Mouse (Mus musculus) testis, adult 2 months (tissue): ENCODE results near the gene Elmod2. TPM values are rescaled to one million over a fixed set of nuclear protein-coding genes. Genes with fewer than 3 reads are reported as not detected.
"Not testable (repeated sequence)": the region's sequence is repeated elsewhere in the genome, so short reads cannot be mapped to it uniquely, and the experiment has no call there.

Experiments used
- H3K27ac ChIP-seq: fragments of 200-500 bp; 2 replicates; pipeline ENCODE4 v1.5.1; 2012; ENCODE audit warnings: low read depth, low read length; ENCODE audit not compliant: control insufficient read depth, insufficient read depth
- H3K27me3 ChIP-seq: fragments of 200-500 bp; 2 replicates; pipeline ENCODE4 v1.6.1; 2012; ENCODE audit warnings: mild to moderate bottlenecking, low read length, moderate library complexity; ENCODE audit not compliant: control insufficient read depth, insufficient read depth
- H3K36me3 ChIP-seq: fragments of 200-500 bp; 2 replicates; pipeline ENCODE4 v1.6.1; 2012; ENCODE audit warnings: mild to moderate bottlenecking, low read length; ENCODE audit not compliant: control insufficient read depth, insufficient read depth
- H3K4me1 ChIP-seq: fragments of 200-500 bp; 2 replicates; pipeline ENCODE4 v1.6.1; 2012; ENCODE audit warnings: low read length; ENCODE audit not compliant: control insufficient read depth, insufficient read depth
- H3K4me3 ChIP-seq: fragments of 200-500 bp; 2 replicates; pipeline ENCODE4 v1.5.1; 2012; ENCODE audit warnings: low read depth, mild to moderate bottlenecking, low read length, moderate library complexity, mixed read lengths; ENCODE audit not compliant: control insufficient read depth
- CTCF ChIP-seq: fragments of 200-500 bp; IDR thresholded peaks from 2 replicates; pipeline ENCODE4 v1.5.1; 2012; ENCODE audit warnings: low read depth, mild to moderate bottlenecking, inconsistent platforms, low read length, moderate library complexity; ENCODE audit not compliant: control insufficient read depth, insufficient read depth, insufficient replicate concordance
- POLR2A ChIP-seq: fragments of 200-500 bp; IDR thresholded peaks from 2 replicates; pipeline ENCODE4 v1.6.1; 2012; ENCODE audit warnings: low read depth, mild to moderate bottlenecking, inconsistent platforms, low read length, moderate library complexity; ENCODE audit not compliant: control insufficient read depth
- polyA plus RNA-seq: library from polyadenylated mRNA; depleted of rRNA; stranded (reverse); fragments of >200 nt; gene quantifications from 2 replicates; pipeline ENCODE4 v1.2.3, GENCODE M21; 2012

The Elmod2 gene
- polyA plus RNA-seq, 1 experiment: 3.1 TPM

DNA sequence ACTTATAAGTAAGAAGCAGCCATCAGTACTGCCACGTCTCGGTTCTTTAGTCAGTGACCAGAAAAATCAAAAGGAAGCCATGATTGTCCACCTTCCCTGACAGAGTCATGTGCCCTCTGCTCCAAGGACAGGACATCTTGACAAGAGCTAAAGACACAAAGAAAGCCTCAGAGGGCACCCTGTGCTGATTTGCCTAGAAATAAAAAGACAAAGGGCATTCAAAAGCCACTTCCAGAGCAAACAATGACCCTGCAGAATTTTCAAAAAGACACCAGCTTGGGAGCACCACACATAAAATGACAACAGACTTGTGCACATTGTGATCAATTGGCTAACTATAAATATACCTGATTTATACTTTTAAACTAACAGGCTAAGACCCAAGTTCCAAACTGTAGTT is 16.6 kb downstream of the Elmod2 start:
- H3K4me3 ChIP-seq: no peak overlapping the region
- H3K27me3 ChIP-seq: no peaks in the 10 kb centered on the region
- peak overlapping the region; percentile 42; the same call in 1 of the 2 replicates for H3K27ac ChIP-seq
- H3K36me3 ChIP-seq: no peaks in the 10 kb centered on the region; the same call in 1 of the 2 replicates
- no peaks in the 10 kb centered on the region for H3K4me1 ChIP-seq
- TF ChIP-seq CTCF: no peak

DNA sequence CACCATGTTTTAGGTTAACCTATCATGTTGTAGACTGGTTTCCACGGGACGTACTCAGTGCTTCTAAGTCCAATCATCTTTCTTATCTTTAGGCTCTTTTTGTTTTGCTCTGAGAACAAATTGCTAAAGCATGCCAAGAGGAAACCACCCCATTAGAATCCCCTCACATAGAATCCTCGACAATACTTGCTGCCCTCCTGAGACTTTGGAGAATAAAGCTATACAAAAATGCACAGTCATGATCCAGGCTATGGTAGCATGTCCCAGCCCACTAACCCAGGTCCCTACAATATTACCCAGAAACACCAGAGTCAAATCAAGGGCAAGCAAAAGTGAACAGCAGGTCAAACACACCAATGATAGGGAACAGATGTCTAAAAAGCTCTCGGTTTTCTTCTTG is 17.2 kb downstream of the Elmod2 start:
- H3K27me3 ChIP-seq, H3K36me3 ChIP-seq: not testable (repeated sequence)
- H3K27ac ChIP-seq: peak overlapping the region; percentile 8; the same call in 1 of the 2 replicates

DNA sequence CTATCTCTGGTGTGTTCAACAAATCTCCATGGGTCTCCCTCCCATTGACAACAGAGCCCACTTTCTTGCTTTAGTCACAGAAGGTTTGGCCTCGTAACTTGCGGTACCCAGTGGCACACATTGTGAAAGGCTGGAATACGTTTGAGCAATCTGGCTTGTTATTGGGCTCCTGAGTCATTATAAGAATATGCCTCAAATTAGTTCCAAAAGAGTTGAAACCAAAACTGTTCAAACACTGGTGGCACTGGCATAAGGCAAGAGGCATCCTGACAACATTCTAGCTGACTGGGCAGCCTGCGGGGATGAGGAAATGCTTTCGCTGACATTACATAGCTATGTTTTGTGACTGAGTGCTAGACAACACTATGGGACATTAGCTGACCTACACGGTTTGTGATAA is 22.4 kb downstream of the Elmod2 start:
- TF ChIP-seq CTCF: no peak
- no peak for TF ChIP-seq POLR2A
- H3K36me3 ChIP-seq: no peaks in the 10 kb centered on the region; the same call in 1 of the 2 replicates
- no peaks in the 10 kb centered on the region for H3K27me3 ChIP-seq
- no peaks in the 10 kb centered on the region for H3K4me1 ChIP-seq
- no peak overlapping the region for H3K4me3 ChIP-seq
- no peak overlapping the region for H3K27ac ChIP-seq

More for the DNA sequence above, 17.2 kb downstream of the Elmod2 start:
- H3K4me1 ChIP-seq, H3K4me3 ChIP-seq: not testable (repeated sequence)

DNA sequence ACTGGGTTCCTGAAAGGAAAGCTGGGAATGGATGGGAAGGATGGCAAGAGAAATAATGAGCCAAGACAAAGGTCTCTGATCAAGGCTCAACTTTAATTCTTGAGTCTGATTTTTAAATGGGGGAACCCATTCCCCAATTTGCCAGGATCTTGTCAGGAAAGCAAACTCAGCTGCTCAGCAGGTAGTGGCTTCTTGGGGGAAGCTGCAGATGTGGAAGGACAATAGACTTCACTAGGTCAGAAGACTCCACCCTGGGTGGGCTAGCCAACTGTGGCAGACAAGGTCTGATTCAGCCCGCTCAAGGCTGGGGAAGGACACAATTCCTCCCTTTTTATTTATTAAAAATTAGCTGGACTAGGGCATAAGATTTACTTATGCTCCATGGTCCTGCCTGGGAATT is 27.3 kb downstream of the Elmod2 start:
- H3K27ac ChIP-seq: no peak overlapping the region
- H3K36me3 ChIP-seq: no peaks in the 10 kb centered on the region
- TF ChIP-seq CTCF: no peak
- no peak for TF ChIP-seq POLR2A
- no peaks in the 10 kb centered on the region for H3K4me1 ChIP-seq
- peak overlapping the region; percentile 45 for H3K4me3 ChIP-seq
- H3K27me3 ChIP-seq: no peaks in the 10 kb centered on the region

DNA sequence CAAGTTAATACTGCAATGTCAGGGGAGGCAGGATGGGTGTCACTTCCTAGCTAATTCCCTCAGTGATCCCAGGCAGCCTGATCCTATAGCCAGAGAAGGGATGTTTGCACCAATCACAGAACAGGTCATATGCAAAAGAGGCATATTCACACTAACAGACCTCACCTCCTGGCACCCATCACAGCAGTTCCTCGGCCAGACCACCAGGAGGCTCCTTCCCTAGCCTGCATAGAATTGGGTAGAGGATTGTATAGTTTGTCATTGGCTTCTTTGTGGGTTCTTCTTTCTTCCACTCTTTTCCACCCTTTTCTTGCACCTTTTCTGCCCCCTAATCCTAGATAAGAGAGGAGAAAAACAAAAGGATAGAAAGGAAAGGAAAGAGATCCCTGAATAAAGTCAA is 32.2 kb downstream of the Elmod2 start:
- H3K4me1 ChIP-seq: no peaks in the 10 kb centered on the region
- H3K27me3 ChIP-seq: no peaks in the 10 kb centered on the region
- H3K4me3 ChIP-seq: no peak overlapping the region
- H3K27ac ChIP-seq: no peak overlapping the region
- no peaks in the 10 kb centered on the region for H3K36me3 ChIP-seq
- TF ChIP-seq CTCF (peak; percentile 37; the same call in 1 of the 2 replicates), POLR2A (no peak)

DNA sequence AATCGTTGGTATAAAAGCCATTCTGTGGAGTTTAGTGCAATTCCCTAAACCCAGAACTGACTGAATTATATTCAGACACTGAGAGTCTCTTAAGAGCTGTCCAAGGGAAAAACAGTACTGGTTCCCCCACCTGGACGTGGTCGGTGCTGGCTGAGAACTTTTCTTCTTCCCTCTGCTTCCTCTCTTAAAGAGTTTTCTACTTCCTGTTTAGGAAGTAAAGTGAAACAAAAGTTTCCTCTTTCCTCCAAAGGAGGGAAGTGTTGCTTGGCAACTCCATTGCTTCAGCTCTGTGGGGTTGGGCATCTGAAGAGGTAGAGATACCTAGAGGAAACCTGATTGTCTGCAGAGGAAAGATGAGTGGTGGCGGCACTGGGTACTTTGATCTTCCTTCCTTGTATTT is 34.9 kb downstream of the Elmod2 start:
- H3K4me3 ChIP-seq: no peak overlapping the region
- H3K36me3 ChIP-seq: no peaks in the 10 kb centered on the region
- TF ChIP-seq POLR2A (no peak), CTCF (no peak)
- no peak overlapping the region for H3K27ac ChIP-seq
- H3K27me3 ChIP-seq: no peaks in the 10 kb centered on the region
- H3K4me1 ChIP-seq: no peaks in the 10 kb centered on the region

DNA sequence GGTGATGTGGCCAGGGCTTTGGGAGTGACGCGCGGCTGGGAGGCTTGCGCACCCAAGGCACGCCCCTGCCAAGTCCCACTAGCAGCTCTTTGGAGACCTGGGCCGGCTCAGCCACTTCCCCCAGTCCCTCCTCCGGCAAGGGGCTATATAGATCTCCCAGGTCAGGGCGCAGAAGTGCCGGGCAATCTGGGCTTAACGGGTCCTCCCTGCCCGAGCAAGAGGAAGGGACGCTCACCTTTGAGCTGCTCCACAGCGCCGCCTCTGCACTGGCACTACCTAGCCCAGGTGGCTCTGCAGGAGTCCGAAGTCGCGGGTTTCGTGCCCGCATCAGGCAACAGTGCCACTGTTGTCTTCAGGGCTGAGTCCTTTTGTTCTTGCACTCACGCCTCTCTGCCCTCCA is 42.1 kb downstream of the Elmod2 start, which contains the start of gene Ucp1:
Gene Ucp1 (plus strand): TSS at position 177 of the 400 bp plus-strand sequence.
- Histone ChIP-seq H3K36me3 (no peaks in the 10 kb centered on the region), H3K4me1 (peaks cover 3% of the 10 kb centered on the region; the same call in 1 of the 2 replicates), H3K4me3 (peak within 1 kb of the TSS; percentile 6; the same call in 1 of the 2 replicates), H3K27ac (no peak within 1 kb of the TSS), H3K27me3 (no peaks in the 10 kb centered on the region)
- TF ChIP-seq CTCF (no peak), POLR2A (no peak)

DNA sequence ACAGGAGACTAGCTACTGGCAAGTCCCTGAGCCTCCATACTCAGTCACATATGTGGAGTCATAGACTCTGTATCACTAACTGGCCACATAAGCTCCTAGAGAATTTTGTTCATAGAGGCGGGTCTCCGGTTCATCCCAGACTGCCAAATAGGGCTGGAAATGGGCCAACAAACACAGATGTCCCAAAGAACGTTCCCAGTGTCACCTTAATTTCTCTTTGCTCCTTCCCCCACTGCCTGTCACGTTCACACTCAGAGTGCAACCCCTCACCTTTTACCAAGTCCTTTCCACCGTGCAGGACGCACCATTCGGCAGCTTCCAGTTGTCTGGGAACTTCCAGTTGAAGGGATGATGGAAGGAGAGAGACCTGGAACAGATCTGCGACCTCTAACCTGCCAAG is 46.9 kb downstream of the Elmod2 start:
- Histone ChIP-seq H3K36me3 (no peaks in the 10 kb centered on the region), H3K4me1 (peaks cover 3% of the 10 kb centered on the region; the same call in 1 of the 2 replicates), H3K4me3 (no peak overlapping the region), H3K27ac (no peak overlapping the region), H3K27me3 (no peaks in the 10 kb centered on the region)
- no peak for TF ChIP-seq POLR2A
- no peak for TF ChIP-seq CTCF
